Mouse (Mus musculus) C2C12 (cell line): ENCODE results near the gene Bsnd.

Experiments
- CTCF ChIP-seq: IDR thresholded peaks from one replicate; pipeline ENCODE4 v1.5.1; 2011; ENCODE audit not compliant: control insufficient read depth, insufficient read depth, insufficient read length
- FOSL1 ChIP-seq: IDR thresholded peaks from one replicate; pipeline ENCODE4 v1.8.0; 2011; ENCODE audit warnings: mild to moderate bottlenecking, low read length; ENCODE audit not compliant: poor library complexity, insufficient read depth, severe bottlenecking
- MAX ChIP-seq: IDR thresholded peaks from one replicate; pipeline ENCODE4 v1.6.1; 2011; ENCODE audit warnings: mild to moderate bottlenecking, control low read depth
- MYOD1 ChIP-seq: IDR thresholded peaks from one replicate; pipeline ENCODE4 v1.6.1; 2011; ENCODE audit warnings: low read depth; ENCODE audit not compliant: control insufficient read depth, insufficient read length
- USF1 ChIP-seq: IDR thresholded peaks from one replicate; pipeline ENCODE4 v1.6.1; 2011; ENCODE audit warnings: low read depth, mild to moderate bottlenecking, control low read depth, moderate library complexity

DNA sequence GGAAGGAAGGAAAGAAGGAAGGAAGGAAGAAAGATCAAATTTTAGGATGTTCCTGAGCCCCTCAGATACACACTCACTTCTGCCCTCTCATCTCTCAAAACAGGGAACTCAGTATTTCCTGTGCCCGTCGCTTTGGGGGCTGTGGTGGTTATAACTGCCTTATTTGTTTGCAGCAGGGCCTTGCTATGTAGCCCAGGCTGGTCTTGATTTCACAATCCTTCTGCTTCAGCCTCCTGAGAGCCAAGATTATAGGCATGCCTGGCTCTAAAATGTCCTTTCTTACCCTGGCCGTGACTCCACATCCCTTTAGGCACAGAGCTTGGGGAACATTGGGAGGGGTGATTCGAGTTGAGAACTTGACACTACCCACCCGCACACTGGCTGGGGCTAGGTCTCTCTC lies 29.6 kb downstream of the Bsnd start:
- TF ChIP-seq CTCF, result no peak
- no peak for TF ChIP-seq USF1
- TF ChIP-seq MYOD1, result no peak
- TF ChIP-seq FOSL1, result no peak
- no peak for TF ChIP-seq MAX
